Mouse (Mus musculus) lung, postnatal 0 days (tissue): ENCODE measurements around the gene Ap5z1.

Experiments
- CTCF ChIP-seq: IDR thresholded peaks from 2 replicates; pipeline ENCODE4 v1.5.1; 2016; ENCODE audit warnings: antibody characterized with exemption, mild to moderate bottlenecking
- EP300 ChIP-seq: IDR thresholded peaks from 2 replicates; pipeline ENCODE4 v1.6.1; 2016; ENCODE audit warnings: antibody characterized with exemption, mild to moderate bottlenecking, control low read depth

GRCm38 (mm10) chr5:142417876-142418275, 45.9 kb upstream of the Ap5z1 start:
- TF ChIP-seq EP300 (no peak), CTCF (no peak)
